Mouse (Mus musculus) gastrocnemius, postnatal 25 days (tissue): Measurements from ENCODE around the gene Rcor1. TPM values are rescaled to one million over a fixed set of nuclear protein-coding genes. Genes with fewer than 3 reads are reported as not detected.
A peak's percentile ranks its signal among the peaks of the same experiment; 100 is the strongest.

Experiments used
- DNase-seq: peaks from one replicate; pipeline ENCODE4 v3.0.0; 2022
- total RNA-seq, 2 experiments: library from RNA; stranded (reverse); gene quantifications; 1 replicate in 1 of 2; 2 replicates in 1 of 2; pipeline ENCODE4 v1.2.3; 2021

Rcor1 gene
- total RNA-seq, 2 experiments from 2014 or later, result 7.6 to 8.3 TPM

- DNase-seq, result peak; percentile 86
These were observed 125.2 kb downstream of the Rcor1 start for GRCm38 (mm10) chr12:111164310-111164751.

- no peak for DNase-seq
These were observed 126.1 kb downstream of the Rcor1 start for GRCm38 (mm10) chr12:111165146-111165812.

Other genes starting within 250 kb of the Rcor1 start
- not detected for gene Mok, start 198.4 kb upstream of the Rcor1 start, total RNA-seq
- gene Zfp839, start 189.1 kb upstream of the Rcor1 start, total RNA-seq, result 1 to 10 TPM; 5.0 to 5.4 TPM
- 10 to 100 TPM; 28.4 to 29.1 TPM for gene Cinp, start 150.2 kb upstream of the Rcor1 start, total RNA-seq
- 1 to 10 TPM; 1.9 to 3.1 TPM for gene Tecpr2, start 150.1 kb upstream of the Rcor1 start, total RNA-seq
- gene Ankrd9, start 60.3 kb upstream of the Rcor1 start, total RNA-seq, result 100 to 1,000 TPM; 130 to 154 TPM
- 10 to 100 TPM; 16.3 to 16.7 TPM for gene Traf3, start 127.0 kb downstream of the Rcor1 start, total RNA-seq
- gene 4930595D18Rik, start 145.1 kb downstream of the Rcor1 start, total RNA-seq, result not detected
- gene Amn, start 231.7 kb downstream of the Rcor1 start, total RNA-seq, result not detected